Mouse (Mus musculus) B cell, adult 2 months (primary cell): ENCODE data around the gene Foxp1.

Source experiments
- DNase-seq, 2 experiments: peaks; one replicate each; pipeline ENCODE4 v3.0.0; 2022

Foxp1 gene

GRCm38 (mm10) chr6:99168727-99169126 lies 353.8 kb downstream of the Foxp1 start:
- no peak for DNase-seq

- DNase-seq = no peak
Observed at GRCm38 (mm10) chr6:99167001-99167400, 355.5 kb downstream of the Foxp1 start.

GRCm38 (mm10) chr6:99166169-99166568 lies 356.4 kb downstream of the Foxp1 start:
- DNase-seq = peak; percentile 26 to 31

- no peak for DNase-seq
Observed at GRCm38 (mm10) chr6:99164760-99165159, 357.8 kb downstream of the Foxp1 start.

- no peak for DNase-seq
Observed at GRCm38 (mm10) chr6:99162716-99163115, 359.8 kb downstream of the Foxp1 start.

- DNase-seq = no peak
Observed at GRCm38 (mm10) chr6:99160348-99160693, 362.2 kb downstream of the Foxp1 start.

- no peak for DNase-seq
Observed at GRCm38 (mm10) chr6:99159452-99160347, 362.8 kb downstream of the Foxp1 start.

- DNase-seq = no peak
Observed at GRCm38 (mm10) chr6:99153682-99154081, 368.8 kb downstream of the Foxp1 start.

GRCm38 (mm10) chr6:99146400-99146905 lies 376.1 kb downstream of the Foxp1 start:
- DNase-seq = no peak

GRCm38 (mm10) chr6:99145033-99145432 lies 377.5 kb downstream of the Foxp1 start:
- DNase-seq = no peak

GRCm38 (mm10) chr6:99143756-99144036 lies 378.8 kb downstream of the Foxp1 start:
- DNase-seq = no peak

GRCm38 (mm10) chr6:99142900-99143755 lies 379.4 kb downstream of the Foxp1 start:
- DNase-seq = no peak

- no peak for DNase-seq
Observed at GRCm38 (mm10) chr6:99138041-99138440, 384.5 kb downstream of the Foxp1 start.

GRCm38 (mm10) chr6:99137071-99137470 lies 385.4 kb downstream of the Foxp1 start:
- DNase-seq = no peak

GRCm38 (mm10) chr6:99135938-99136729 lies 386.4 kb downstream of the Foxp1 start:
- DNase-seq = no peak

- DNase-seq = no peak
Observed at GRCm38 (mm10) chr6:99131815-99132214, 390.7 kb downstream of the Foxp1 start.

GRCm38 (mm10) chr6:99130758-99131410 lies 391.6 kb downstream of the Foxp1 start:
- peak; percentile 33 to 52 for DNase-seq

- peak; percentile 43 to 45 for DNase-seq
Observed at GRCm38 (mm10) chr6:99126717-99127116, 395.8 kb downstream of the Foxp1 start.

GRCm38 (mm10) chr6:99120776-99121766 lies 401.4 kb downstream of the Foxp1 start:
- DNase-seq = no peak

GRCm38 (mm10) chr6:99118534-99118933 lies 404.0 kb downstream of the Foxp1 start:
- no peak for DNase-seq

- no peak for DNase-seq
Observed at GRCm38 (mm10) chr6:99117411-99117810, 405.1 kb downstream of the Foxp1 start.
